Mouse (Mus musculus): ENCODE measurements around the gene Olfr1472. TPM values are rescaled to one million over a fixed set of nuclear protein-coding genes. Genes with fewer than 3 reads are reported as not detected.

Gene Olfr1472
- polyA plus RNA-seq (2012; rRNA removed; ENCODE audit: low replicate concordance), result not detected in 2 replicates

GRCm38 (mm10) chr19:13455986-13456385 lies at the start of gene Olfr1472:
Olfr1472 (minus strand) TSS chr19:13456086.

GRCm38 (mm10) chr19:13500246-13500645 lies 44.4 kb upstream of the Olfr1472 start, which contains the start of gene Olfr1477:
Olfr1477 (plus strand) TSS chr19:13500546.

GRCm38 (mm10) chr19:13480096-13480495 lies 24.2 kb upstream of the Olfr1472 start, which contains the start of gene Olfr1475:
Olfr1475 (minus strand) TSS chr19:13480196.

GRCm38 (mm10) chr19:13469265-13469664 lies 13.4 kb upstream of the Olfr1472 start, which contains the start of gene Olfr1474:
Olfr1474 (plus strand) TSS chr19:13469565.

GRCm38 (mm10) chr19:13443109-13443508 lies 12.8 kb downstream of the Olfr1472 start, which contains the start of gene Olfr1471:
Olfr1471 (plus strand) TSS chr19:13443409.

GRCm38 (mm10) chr19:13407549-13407948 lies 48.3 kb downstream of the Olfr1472 start, which contains the start of gene Olfr1469:
Olfr1469 (plus strand) TSS chr19:13407849.

Other genes with a start within 250 kb of the Olfr1472 start
- gene Olfr1463, start 224.8 kb downstream of the Olfr1472 start, polyA plus RNA-seq (2012; rRNA removed; ENCODE audit: low replicate concordance), result not detected in 2 replicates
- not detected in 2 replicates for gene Olfr1465, start 140.5 kb downstream of the Olfr1472 start, polyA plus RNA-seq (2012; rRNA removed; ENCODE audit: low replicate concordance)
- not detected in 2 replicates for gene Olfr1466, start 117.2 kb downstream of the Olfr1472 start, polyA plus RNA-seq (2012; rRNA removed; ENCODE audit: low replicate concordance)
- not detected in 2 replicates for gene Olfr1467, start 93.8 kb downstream of the Olfr1472 start, polyA plus RNA-seq (2012; rRNA removed; ENCODE audit: low replicate concordance)
- gene Olfr1469, start 48.2 kb downstream of the Olfr1472 start, polyA plus RNA-seq (2012; rRNA removed; ENCODE audit: low replicate concordance), result not detected in 2 replicates
- gene Olfr1471, start 12.7 kb downstream of the Olfr1472 start, polyA plus RNA-seq (2012; rRNA removed; ENCODE audit: low replicate concordance), result not detected in 2 replicates
- gene Olfr1474, start 13.5 kb upstream of the Olfr1472 start, polyA plus RNA-seq (2012; rRNA removed; ENCODE audit: low replicate concordance), result not detected in 2 replicates
- gene Olfr1475, start 24.1 kb upstream of the Olfr1472 start, polyA plus RNA-seq (2012; rRNA removed; ENCODE audit: low replicate concordance), result not detected in 2 replicates
- not detected in 2 replicates for gene Olfr1477, start 44.5 kb upstream of the Olfr1472 start, polyA plus RNA-seq (2012; rRNA removed; ENCODE audit: low replicate concordance)
- gene Olfr1480, start 71.8 kb upstream of the Olfr1472 start, polyA plus RNA-seq (2012; rRNA removed; ENCODE audit: low replicate concordance), result not detected in 2 replicates
- gene Olfr1484, start 127.4 kb upstream of the Olfr1472 start, polyA plus RNA-seq (2012; rRNA removed; ENCODE audit: low replicate concordance), result not detected in 2 replicates
- not detected in 2 replicates for gene Olfr1487, start 161.3 kb upstream of the Olfr1472 start, polyA plus RNA-seq (2012; rRNA removed; ENCODE audit: low replicate concordance)
- gene Olfr1489, start 175.5 kb upstream of the Olfr1472 start, polyA plus RNA-seq (2012; rRNA removed; ENCODE audit: low replicate concordance), result not detected in 2 replicates
- not detected in 2 replicates for gene Olfr1490, start 195.0 kb upstream of the Olfr1472 start, polyA plus RNA-seq (2012; rRNA removed; ENCODE audit: low replicate concordance)
- gene Olfr1491, start 241.2 kb upstream of the Olfr1472 start, polyA plus RNA-seq (2012; rRNA removed; ENCODE audit: low replicate concordance), result not detected in 2 replicates